In the genomic region with DNA sequence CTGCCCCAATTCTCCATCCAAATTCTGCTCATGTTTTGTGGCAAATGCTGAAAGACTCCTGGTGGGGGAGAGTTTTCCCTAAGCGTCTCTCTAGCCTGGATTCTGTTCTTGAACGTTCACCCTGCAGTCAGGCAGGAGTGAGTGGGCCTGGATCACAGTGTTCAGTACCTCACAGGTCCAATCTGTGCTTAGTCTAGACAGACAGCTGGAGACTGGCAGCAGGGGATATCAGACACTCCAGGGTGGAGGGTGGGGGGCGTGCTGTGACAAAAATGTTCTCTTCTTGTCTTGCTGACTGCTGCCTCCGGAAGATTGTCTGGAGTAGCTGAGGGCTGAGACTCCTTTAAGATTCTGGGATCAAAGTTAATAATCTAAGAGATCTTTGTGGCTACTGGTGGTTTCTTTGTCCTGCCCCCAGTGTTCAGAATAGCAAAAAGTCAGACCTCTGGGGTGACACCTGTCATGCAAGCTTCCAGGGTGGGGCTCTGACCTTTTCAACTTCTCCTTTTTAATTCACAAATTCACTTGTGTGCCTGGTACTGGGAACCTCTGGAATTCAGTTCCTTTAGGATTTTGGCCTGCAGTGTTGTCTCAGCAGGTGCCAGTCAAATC, we compare ENCODE assay signal across 10 mouse cellular contexts.
DNase-seq lines count a peak whose midpoint lies in the region; ATAC-seq lines count a peak whose summit lies in the region.
"Had no signal": no experiment of that assay in that cellular context is flagged by ENCODE, and none has a peak within 500 bp of the region (broad histone marks: within the 10 kb centered on the region; RNA-seq: fewer than 3 reads in every experiment).

No protein-coding gene starts in this region.

- DNase-seq in left cerebral cortex, adult 11 months (ENCODE audit: low spot score) = peak; percentile 17
- DNase-seq in left cerebral cortex, postnatal 4 days = no peak
- DNase-seq in B cell, adult 2 months = peak; percentile 60 to 61
- peak; percentile 66 for DNase-seq in left cerebral cortex, postnatal 36 days (ENCODE audit: low spot score in 2 of 2)
- no peak for DNase-seq in urinary bladder, adult 2 months (ENCODE audit: low spot score)
- no peak for DNase-seq in kidney, postnatal 14 days
- DNase-seq: cerebellum, adult 11-12 months had no signal

- peak; percentile 18; the same call in 1 of the 2 replicates for ATAC-seq in granulocyte monocyte progenitor cell, adult 5-6 weeks (replicated peaks; ENCODE audit: poor library complexity, severe bottlenecking)
- ATAC-seq in inflammation-experienced regulatory T-cells, adult 6 months = no peak
- ATAC-seq: lung, postnatal 0 days had no signal

- intact Hi-C loops in left cerebral cortex, postnatal 4 days (cut with DNase I) = no loop called here
- intact Hi-C loops in left cerebral cortex, postnatal 36 days (cut with DNase I) = no loop called here

Comparison
In these comparisons a context has a peak if more than half of its experiments do, and no peak if none do; other contexts are left out.
1. DNase-seq: peak in left cerebral cortex, adult 11 months (single experiment), B cell, adult 2 months (2 of 2) and left cerebral cortex, postnatal 36 days (2 of 2); none in left cerebral cortex, postnatal 4 days (single experiment), urinary bladder, adult 2 months (single experiment) and kidney, postnatal 14 days (single experiment).